Mouse (Mus musculus) limb, embryonic 12.5 days (tissue): ENCODE data around the gene Vmn1r188. TPM values are rescaled to one million over a fixed set of nuclear protein-coding genes. Genes with fewer than 3 reads are reported as not detected.
"Not testable (repeated sequence)": the region's sequence is repeated elsewhere in the genome, so short reads cannot be mapped to it uniquely, and the experiment has no call there.

Source experiments
- ATAC-seq: fragments of 200-750 bp; cut with Nextera tagmentation; 2 replicates; pipeline ENCODE4 v1.8.0; 2017; ENCODE audit warnings: low read depth, moderate TSS enrichment; ENCODE audit not compliant: insufficient number of reproducible peaks, insufficient read depth, low FRiP score, low TSS enrichment
- H3K27ac ChIP-seq: fragments of 300-500 bp; sonication (generic); 2 replicates; pipeline ENCODE4 v1.5.1; 2016; ENCODE audit warnings: mild to moderate bottlenecking, moderate library complexity
- H3K27me3 ChIP-seq: fragments of 300-500 bp; sonication (generic); 2 replicates; pipeline ENCODE4 v1.6.1; 2016; ENCODE audit warnings: mild to moderate bottlenecking, moderate library complexity
- H3K36me3 ChIP-seq: fragments of 300-500 bp; sonication (generic); 2 replicates; pipeline ENCODE4 v1.6.1; 2016; ENCODE audit warnings: mild to moderate bottlenecking, moderate library complexity
- H3K4me1 ChIP-seq: fragments of 300-500 bp; sonication (generic); replicated peaks from 2 replicates; pipeline ENCODE4 v1.6.1; 2016
- H3K4me2 ChIP-seq: fragments of 300-500 bp; sonication (generic); 2 replicates; pipeline ENCODE4 v1.6.1; 2016; ENCODE audit warnings: mild to moderate bottlenecking, moderate library complexity
- H3K4me3 ChIP-seq: fragments of 300-500 bp; sonication (generic); replicated peaks from 2 replicates; pipeline ENCODE4 v1.5.1; 2016; ENCODE audit warnings: mild to moderate bottlenecking
- H3K9ac ChIP-seq: fragments of 300-500 bp; sonication (generic); replicated peaks from 2 replicates; pipeline ENCODE4 v1.6.1; 2016; ENCODE audit warnings: mild to moderate bottlenecking, moderate library complexity
- H3K9me3 ChIP-seq: fragments of 300-500 bp; sonication (generic); 2 replicates; pipeline ENCODE4 v1.6.1; 2016; ENCODE audit warnings: mild to moderate bottlenecking, moderate library complexity
- WGBS: fragments of 180-500 bp; shearing (Covaris S2); methylation state at CpG from one replicate; pipeline ENCODE4 v1.1.7; 2016; 5-methylcytosine and 5-hydroxymethylcytosine counted together
- microRNA-seq: library from miRNA; unstranded; fragments of <30 nt; microRNA quantifications from one replicate; pipeline ENCODE4, GENCODE M21; 2017
- polyA plus RNA-seq: library from polyadenylated mRNA; unstranded; fragments of >200 nt; fragmentation: Nextera tagmentation; extraction: Ambion mirVana; gene quantifications from 2 replicates; pipeline ENCODE4 v1.2.1, GENCODE M21; 2016

Vmn1r188 gene
- polyA plus RNA-seq, 1 experiment from 2014 or later: not detected

GRCm38 (mm10) chr13:22051523-22051859 lies 32.7 kb upstream of the Vmn1r188 start:
- Histone ChIP-seq H3K36me3 (no peaks in the 10 kb centered on the region), H3K27ac (no peak overlapping the region), H3K4me1 (no peaks in the 10 kb centered on the region; the same call in 1 of the 2 replicates), H3K4me2 (peak overlapping the region; percentile 64), H3K4me3 (peak overlapping the region; percentile 49), H3K9ac (no peak overlapping the region), H3K9me3 (no peaks in the 10 kb centered on the region), H3K27me3 (peaks cover 3% of the 10 kb centered on the region; the same call in 1 of the 2 replicates)
- 13% methylated on average over 5 of the region's 5 CpGs for WGBS
- ATAC-seq: no peak

GRCm38 (mm10) chr13:22053754-22054153 lies 30.5 kb upstream of the Vmn1r188 start:
- Histone ChIP-seq H3K27me3 (peaks cover 3% of the 10 kb centered on the region; the same call in 1 of the 2 replicates), H3K9ac (no peak overlapping the region), H3K36me3 (no peaks in the 10 kb centered on the region), H3K4me1 (no peaks in the 10 kb centered on the region; the same call in 1 of the 2 replicates), H3K27ac (no peak overlapping the region), H3K4me3 (no peak overlapping the region), H3K4me2 (no peak overlapping the region), H3K9me3 (no peaks in the 10 kb centered on the region)
- ATAC-seq: no peak
- 91% methylated on average over 1 of the region's 1 CpGs for WGBS

- H3K4me3 ChIP-seq: no peak overlapping the region
- no peak overlapping the region for H3K9ac ChIP-seq
- H3K4me1 ChIP-seq: no peaks in the 10 kb centered on the region
- H3K4me2 ChIP-seq: no peak overlapping the region
- no peak for ATAC-seq
- H3K9me3 ChIP-seq: no peaks in the 10 kb centered on the region
- H3K27me3 ChIP-seq: no peaks in the 10 kb centered on the region
- WGBS: 93% methylated on average over 1 of the region's 1 CpGs
- no peak overlapping the region for H3K27ac ChIP-seq
- H3K36me3 ChIP-seq: no peaks in the 10 kb centered on the region
Measured at GRCm38 (mm10) chr13:22061422-22061821, 22.8 kb upstream of the Vmn1r188 start.

GRCm38 (mm10) chr13:22063468-22063867 lies 20.8 kb upstream of the Vmn1r188 start:
- H3K27ac ChIP-seq: no peak overlapping the region
- no peaks in the 10 kb centered on the region for H3K9me3 ChIP-seq
- no peaks in the 10 kb centered on the region for H3K4me1 ChIP-seq
- H3K36me3 ChIP-seq: no peaks in the 10 kb centered on the region
- WGBS: 43% methylated on average over 1 of the region's 1 CpGs
- H3K9ac ChIP-seq: no peak overlapping the region
- H3K4me2 ChIP-seq: no peak overlapping the region
- no peak for ATAC-seq
- no peak overlapping the region for H3K4me3 ChIP-seq
- no peaks in the 10 kb centered on the region for H3K27me3 ChIP-seq

GRCm38 (mm10) chr13:22105724-22106123 lies 21.5 kb downstream of the Vmn1r188 start, which contains the start of gene Vmn1r189:
Gene Vmn1r189 (minus strand): TSS chr13:22105824.
- not testable (repeated sequence) for H3K4me2 ChIP-seq, ATAC-seq, H3K27me3 ChIP-seq, H3K4me3 ChIP-seq, H3K27ac ChIP-seq, H3K9me3 ChIP-seq, H3K9ac ChIP-seq, H3K4me1 ChIP-seq, H3K36me3 ChIP-seq
- 81% methylated on average over 2 of the region's 2 CpGs for WGBS

GRCm38 (mm10) chr13:22136495-22137293 lies 52.5 kb downstream of the Vmn1r188 start:
- not testable (repeated sequence) for H3K36me3 ChIP-seq, H3K27ac ChIP-seq, H3K4me2 ChIP-seq, H3K9me3 ChIP-seq, H3K27me3 ChIP-seq, H3K4me1 ChIP-seq, ATAC-seq, H3K4me3 ChIP-seq, H3K9ac ChIP-seq
- WGBS: 69% methylated on average over 5 of the region's 5 CpGs

Small RNA genes within 50 kb of the gene (microRNA-seq; reads per million reads assigned to microRNA genes)
- gene Gm26300 (not detected), gene Gm44390 (0.70 reads per million), gene Gm44486 (not detected)

Other genes starting within 250 kb of the Vmn1r188 start
- gene Zfp184, start 139.3 kb upstream of the Vmn1r188 start, polyA plus RNA-seq: 23.2 and 25.2 TPM in 2 replicates
- 0.30 and 0.32 TPM in 2 replicates for gene Pom121l2, start 103.2 kb upstream of the Vmn1r188 start, polyA plus RNA-seq
- 1.2 TPM in 2 replicates for gene Prss16, start 74.7 kb upstream of the Vmn1r188 start, polyA plus RNA-seq
- 24.8 and 50.4 TPM in 2 replicates for gene Hist1h2ah, start 48.9 kb upstream of the Vmn1r188 start, polyA plus RNA-seq
- 21.0 and 25.9 TPM in 2 replicates for gene Hist1h2bk, start 48.6 kb upstream of the Vmn1r188 start, polyA plus RNA-seq
- gene Hist1h4i, start 43.1 kb upstream of the Vmn1r188 start, polyA plus RNA-seq: 30.3 and 34.1 TPM in 2 replicates
- gene Hist1h2ag, start 41.5 kb upstream of the Vmn1r188 start, polyA plus RNA-seq: 119 and 120 TPM in 2 replicates
- 26.1 and 28.8 TPM in 2 replicates for gene Hist1h2bj, start 41.2 kb upstream of the Vmn1r188 start, polyA plus RNA-seq
- not detected in 2 replicates for gene Vmn1r189, start 21.4 kb downstream of the Vmn1r188 start, polyA plus RNA-seq
- gene Vmn1r191, start 99.5 kb downstream of the Vmn1r188 start, polyA plus RNA-seq: not detected in 2 replicates
- not detected in 2 replicates for gene Vmn1r192, start 106.7 kb downstream of the Vmn1r188 start, polyA plus RNA-seq
- gene Vmn1r193, start 138.7 kb downstream of the Vmn1r188 start, polyA plus RNA-seq: not detected in 2 replicates
- gene Vmn1r194, start 159.8 kb downstream of the Vmn1r188 start, polyA plus RNA-seq: not detected in 2 replicates
- gene Vmn1r195, start 186.1 kb downstream of the Vmn1r188 start, polyA plus RNA-seq: not detected in 2 replicates
- gene Vmn1r196, start 205.5 kb downstream of the Vmn1r188 start, polyA plus RNA-seq: not detected in 2 replicates
- not detected in 2 replicates for gene Vmn1r197, start 240.1 kb downstream of the Vmn1r188 start, polyA plus RNA-seq